Mouse (Mus musculus): Measurements from ENCODE around the gene Irgq.

GRCm38 (mm10) chr7:24544506-24544905, 14.0 kb downstream of the Irgq start:
- TF ChIP-seq GATA1 (IDR thresholded peaks at IDR 0.05; ENCODE audit: low read length) (no peak), TAL1 (IDR thresholded peaks at IDR 0.05; ENCODE audit: low read length) (no peak)
